Mouse (Mus musculus): ENCODE results near the gene Cldn15. TPM values are rescaled to one million over a fixed set of nuclear protein-coding genes. Genes with fewer than 3 reads are reported as not detected.

Cldn15 gene
- total RNA-seq, 2 experiments from 2014 or later: not detected

DNA sequence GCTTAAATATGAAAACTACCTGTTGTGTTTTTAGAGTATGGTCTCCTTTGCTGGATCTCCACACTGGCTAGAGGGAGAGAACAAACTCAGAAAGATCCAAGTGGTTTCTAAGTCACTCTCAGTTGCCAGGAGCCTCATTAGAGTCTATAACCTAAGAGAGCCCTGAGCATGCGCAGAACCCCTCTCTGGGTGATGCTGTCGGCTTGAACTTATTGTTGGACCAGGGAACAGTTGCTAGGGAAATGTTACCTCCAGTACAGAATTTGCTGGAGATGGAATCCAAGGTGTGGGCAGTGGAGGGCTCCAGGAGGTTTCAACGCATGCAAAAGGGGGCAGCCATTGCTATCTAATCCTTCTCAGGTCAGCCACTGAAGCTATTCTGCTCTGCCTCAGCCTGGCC is 57.9 kb downstream of the Cldn15 start:
- DNase-seq (ENCODE audit: extremely low spot score in 1 of 2, low spot score in 2 of 2): no peak
- intact Hi-C loops (cut with DNase I): loop anchor here (2.0 kb wide), 1 partner anchor 82 kb away; no protein-coding TSS in a partner anchor

DNA sequence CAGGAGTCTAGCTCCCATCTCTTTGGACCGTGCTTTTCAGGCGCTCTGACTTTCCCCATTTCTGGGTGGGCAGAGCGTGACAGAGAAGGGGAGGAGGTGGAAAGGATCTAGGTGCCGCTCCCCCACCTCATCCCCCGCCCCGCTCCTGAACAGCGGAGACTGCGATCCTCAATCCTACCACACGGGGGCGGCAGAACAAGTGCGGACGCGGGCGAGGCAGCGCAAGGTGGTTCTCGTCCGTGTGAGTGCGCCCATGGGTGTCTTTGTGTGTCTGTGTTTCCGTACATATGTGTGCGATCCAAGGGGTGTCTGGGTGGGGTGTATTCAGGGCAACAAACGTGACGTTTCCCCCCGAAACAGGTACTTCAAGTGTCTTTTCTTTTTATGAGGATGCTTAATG is 58.7 kb downstream of the Cldn15 start:
- intact Hi-C loops (cut with DNase I): loop anchor here (2.0 kb wide), 1 partner anchor 82 kb away; no protein-coding TSS in a partner anchor
- peak in 1 of 2 experiments; percentile 85 for DNase-seq (ENCODE audit: extremely low spot score in 1 of 2, low spot score in 2 of 2)

Small RNAs within 50 kb of the gene (microRNA-seq; reads per million reads assigned to microRNA genes)
- 449 reads per million, percentile 70 among the genes with 10 or more reads in this experiment for gene Mir702

Other genes starting within 250 kb of the Cldn15 start
- 10 to 100 TPM; 24.8 to 25.3 TPM for gene Col26a1, start 83.4 kb upstream of the Cldn15 start, total RNA-seq (2021)
- gene Ift22, start 58.5 kb upstream of the Cldn15 start, total RNA-seq (2021): 10 to 100 TPM; 88.2 to 88.9 TPM
- 100 to 1,000 TPM; 226 to 227 TPM for gene Fis1, start 13.3 kb upstream of the Cldn15 start, total RNA-seq (2021)
- 10 to 100 TPM; 32.5 to 39.6 TPM for gene Plod3, start 20.4 kb downstream of the Cldn15 start, total RNA-seq (2021)
- 10 to 100 TPM; 77.5 to 84.5 TPM for gene Znhit1, start 21.4 kb downstream of the Cldn15 start, total RNA-seq (2021)
- 100 to 1,000 TPM; 200 to 207 TPM for gene Vgf, start 59.8 kb downstream of the Cldn15 start, total RNA-seq (2021)
- 100 to 1,000 TPM; 228 to 230 TPM for gene Ap1s1, start 79.5 kb downstream of the Cldn15 start, total RNA-seq (2021)
- gene Serpine1, start 105.7 kb downstream of the Cldn15 start, total RNA-seq (2021): under 1 TPM; 0.71 to 0.97 TPM
- 1 to 10 TPM; 3.0 to 3.9 TPM for gene Trim56, start 149.6 kb downstream of the Cldn15 start, total RNA-seq (2021)
- gene Muc3, start 182.7 kb downstream of the Cldn15 start, total RNA-seq (2021): not detected
- 1 to 10 TPM; 2.7 to 3.8 TPM for gene Muc3a, start 245.8 kb downstream of the Cldn15 start, total RNA-seq (2021)

Measured in left cerebral cortex, postnatal 10 days (tissue).